Mouse (Mus musculus): Measurements from ENCODE around the gene Apba3. TPM values are rescaled to one million over a fixed set of nuclear protein-coding genes. Genes with fewer than 3 reads are reported as not detected.
"Not testable (repeated sequence)": the region's sequence is repeated elsewhere in the genome, so short reads cannot be mapped to it uniquely, and the experiment has no call there.

Apba3 gene
- 35.3 and 41.3 TPM in 2 replicates for polyA plus RNA-seq (2014; fragmentation: Nextera tagmentation; extraction: Ambion mirVana)

- H3K27ac ChIP-seq (replicated peaks; ENCODE audit: low read depth, low read length): no peak within 1 kb of the TSS; the same call in 1 of the 2 replicates
- H3K36me3 ChIP-seq (replicated peaks; ENCODE audit: control insufficient read depth, insufficient read depth, low read depth, low read length): peaks cover 2% of the 10 kb centered on the region
Measured at GRCm38 (mm10) chr10:81266211-81267105, at the start of gene Apba3, which contains the start of gene Mrpl54. TSS of gene Apba3 (plus strand) at chr10:81266960. TSS of gene Mrpl54 (minus strand) at chr10:81266934.

GRCm38 (mm10) chr10:81217267-81217666, 49.5 kb upstream of the Apba3 start:
- ATAC-seq (replicated peaks; ENCODE audit: insufficient number of reproducible peaks, low FRiP score, low TSS enrichment, low read depth): not testable (repeated sequence)

More at GRCm38 (mm10) chr10:81266211-81267105, at the start of gene Apba3, which contains the start of gene Mrpl54:
- under 1% methylated on average over 48 of the region's 48 CpGs for WGBS
- Histone ChIP-seq H3K4me3 (ENCODE audit: low read depth, low read length) (peak within 1 kb of the TSS; percentile 59), H3K9me3 (replicated peaks; ENCODE audit: control insufficient read depth, low read length) (no peaks in the 10 kb centered on the region), H3K9ac (replicated peaks; ENCODE audit: low read length) (peak within 1 kb of the TSS; percentile 81), H3K27me3 (ENCODE audit: control insufficient read depth, insufficient read depth, low read length) (no peaks in the 10 kb centered on the region), H3K4me2 (ENCODE audit: low read depth, low read length) (peak within 1 kb of the TSS; percentile 48), H3K4me1 (ENCODE audit: control insufficient read depth, insufficient read depth, low read length) (no peaks in the 10 kb centered on the region)
- ATAC-seq (replicated peaks; ENCODE audit: insufficient number of reproducible peaks, low FRiP score, low TSS enrichment, low read depth) (peak; percentile 87), DNase-seq (ENCODE audit: low spot score) (peak; percentile 98)

GRCm38 (mm10) chr10:81217964-81218363, 48.8 kb upstream of the Apba3 start:
- Histone ChIP-seq H3K9ac (replicated peaks; ENCODE audit: low read length) (no peak overlapping the region), H3K27me3 (ENCODE audit: control insufficient read depth, insufficient read depth, low read length) (no peaks in the 10 kb centered on the region), H3K4me2 (ENCODE audit: low read depth, low read length) (no peak overlapping the region), H3K27ac (replicated peaks; ENCODE audit: low read depth, low read length) (no peak overlapping the region), H3K36me3 (replicated peaks; ENCODE audit: control insufficient read depth, insufficient read depth, low read depth, low read length) (no peaks in the 10 kb centered on the region; the same call in 1 of the 2 replicates), H3K4me1 (ENCODE audit: control insufficient read depth, insufficient read depth, low read length) (no peaks in the 10 kb centered on the region), H3K9me3 (replicated peaks; ENCODE audit: control insufficient read depth, low read length) (no peaks in the 10 kb centered on the region), H3K4me3 (ENCODE audit: low read depth, low read length) (no peak overlapping the region)
- DNase-seq (ENCODE audit: low spot score): peak; percentile 63
- no peak for ATAC-seq (replicated peaks; ENCODE audit: insufficient number of reproducible peaks, low FRiP score, low TSS enrichment, low read depth)
- 38% methylated on average over 7 of the region's 7 CpGs for WGBS

More at GRCm38 (mm10) chr10:81217267-81217666, 49.5 kb upstream of the Apba3 start:
- 28% methylated on average over 1 of the region's 1 CpGs for WGBS
- not testable (repeated sequence) for H3K4me1 ChIP-seq (ENCODE audit: control insufficient read depth, insufficient read depth, low read length); H3K4me3 ChIP-seq (ENCODE audit: low read depth, low read length); H3K9me3 ChIP-seq (replicated peaks; ENCODE audit: control insufficient read depth, low read length); H3K9ac ChIP-seq (replicated peaks; ENCODE audit: low read length); H3K27ac ChIP-seq (replicated peaks; ENCODE audit: low read depth, low read length); H3K4me2 ChIP-seq (ENCODE audit: low read depth, low read length); H3K27me3 ChIP-seq (ENCODE audit: control insufficient read depth, insufficient read depth, low read length); H3K36me3 ChIP-seq (replicated peaks; ENCODE audit: control insufficient read depth, insufficient read depth, low read depth, low read length)
- DNase-seq (ENCODE audit: low spot score): peak; percentile 39

GRCm38 (mm10) chr10:81221402-81222015, 45.3 kb upstream of the Apba3 start:
- no peak overlapping the region for H3K4me3 ChIP-seq (ENCODE audit: low read depth, low read length)
- H3K36me3 ChIP-seq (replicated peaks; ENCODE audit: control insufficient read depth, insufficient read depth, low read depth, low read length): no peaks in the 10 kb centered on the region; the same call in 1 of the 2 replicates
- 87% methylated on average over 5 of the region's 5 CpGs for WGBS

GRCm38 (mm10) chr10:81223731-81224130, 43.0 kb upstream of the Apba3 start:
- H3K4me2 ChIP-seq (ENCODE audit: low read depth, low read length); H3K9me3 ChIP-seq (replicated peaks; ENCODE audit: control insufficient read depth, low read length); H3K4me3 ChIP-seq (ENCODE audit: low read depth, low read length); H3K36me3 ChIP-seq (replicated peaks; ENCODE audit: control insufficient read depth, insufficient read depth, low read depth, low read length); ATAC-seq (replicated peaks; ENCODE audit: insufficient number of reproducible peaks, low FRiP score, low TSS enrichment, low read depth); H3K4me1 ChIP-seq (ENCODE audit: control insufficient read depth, insufficient read depth, low read length); H3K27ac ChIP-seq (replicated peaks; ENCODE audit: low read depth, low read length); H3K9ac ChIP-seq (replicated peaks; ENCODE audit: low read length); H3K27me3 ChIP-seq (ENCODE audit: control insufficient read depth, insufficient read depth, low read length); DNase-seq (ENCODE audit: low spot score): not testable (repeated sequence)
- WGBS: 60% methylated on average over 2 of the region's 2 CpGs

More at GRCm38 (mm10) chr10:81221402-81222015, 45.3 kb upstream of the Apba3 start:
- no peaks in the 10 kb centered on the region for H3K27me3 ChIP-seq (ENCODE audit: control insufficient read depth, insufficient read depth, low read length)
- no peaks in the 10 kb centered on the region for H3K9me3 ChIP-seq (replicated peaks; ENCODE audit: control insufficient read depth, low read length)
- no peak overlapping the region for H3K4me2 ChIP-seq (ENCODE audit: low read depth, low read length)
- no peak for ATAC-seq (replicated peaks; ENCODE audit: insufficient number of reproducible peaks, low FRiP score, low TSS enrichment, low read depth)
- no peak overlapping the region for H3K9ac ChIP-seq (replicated peaks; ENCODE audit: low read length)
- no peak overlapping the region for H3K27ac ChIP-seq (replicated peaks; ENCODE audit: low read depth, low read length)
- DNase-seq (ENCODE audit: low spot score): no peak
- H3K4me1 ChIP-seq (ENCODE audit: control insufficient read depth, insufficient read depth, low read length): no peaks in the 10 kb centered on the region

GRCm38 (mm10) chr10:81229735-81230437, 36.9 kb upstream of the Apba3 start:
- WGBS: 15% methylated on average over 20 of the region's 20 CpGs
- peak overlapping the region; percentile 25 for H3K4me3 ChIP-seq (ENCODE audit: low read depth, low read length)
- peak overlapping the region; percentile 40 for H3K4me2 ChIP-seq (ENCODE audit: low read depth, low read length)
- no peaks in the 10 kb centered on the region for H3K9me3 ChIP-seq (replicated peaks; ENCODE audit: control insufficient read depth, low read length)
- H3K27ac ChIP-seq (replicated peaks; ENCODE audit: low read depth, low read length): no peak overlapping the region
- peaks cover 21% of the 10 kb centered on the region for H3K27me3 ChIP-seq (ENCODE audit: control insufficient read depth, insufficient read depth, low read length)
- H3K9ac ChIP-seq (replicated peaks; ENCODE audit: low read length): peak overlapping the region; percentile 41
- DNase-seq (ENCODE audit: low spot score) (no peak), ATAC-seq (replicated peaks; ENCODE audit: insufficient number of reproducible peaks, low FRiP score, low TSS enrichment, low read depth) (no peak)
- peaks cover 3% of the 10 kb centered on the region for H3K4me1 ChIP-seq (ENCODE audit: control insufficient read depth, insufficient read depth, low read length)
- no peaks in the 10 kb centered on the region for H3K36me3 ChIP-seq (replicated peaks; ENCODE audit: control insufficient read depth, insufficient read depth, low read depth, low read length)

GRCm38 (mm10) chr10:81230438-81231332, 36.1 kb upstream of the Apba3 start, which contains the start of gene Atcay:
TSS of gene Atcay (minus strand) at chr10:81230833.
- 8% methylated on average over 27 of the region's 27 CpGs for WGBS
- Histone ChIP-seq H3K4me3 (ENCODE audit: low read depth, low read length) (peak within 1 kb of the TSS; percentile 25), H3K27me3 (ENCODE audit: control insufficient read depth, insufficient read depth, low read length) (peaks cover 21% of the 10 kb centered on the region), H3K36me3 (replicated peaks; ENCODE audit: control insufficient read depth, insufficient read depth, low read depth, low read length) (no peaks in the 10 kb centered on the region), H3K4me2 (ENCODE audit: low read depth, low read length) (peak within 1 kb of the TSS; percentile 40), H3K9ac (replicated peaks; ENCODE audit: low read length) (peak within 1 kb of the TSS; percentile 41), H3K9me3 (replicated peaks; ENCODE audit: control insufficient read depth, low read length) (no peaks in the 10 kb centered on the region), H3K4me1 (ENCODE audit: control insufficient read depth, insufficient read depth, low read length) (peaks cover 3% of the 10 kb centered on the region), H3K27ac (replicated peaks; ENCODE audit: low read depth, low read length) (no peak within 1 kb of the TSS)
- ATAC-seq (replicated peaks; ENCODE audit: insufficient number of reproducible peaks, low FRiP score, low TSS enrichment, low read depth) (no peak; the same call in 1 of the 2 replicates), DNase-seq (ENCODE audit: low spot score) (peak; percentile 61)
